Mouse (Mus musculus) G1E (cell line): ENCODE results near the gene Ppwd1. TPM values are rescaled to one million over a fixed set of nuclear protein-coding genes. Genes with fewer than 3 reads are reported as not detected.
A peak's percentile ranks its signal among the peaks of the same experiment; 100 is the strongest.
"Not testable (repeated sequence)": the region's sequence is repeated elsewhere in the genome, so short reads cannot be mapped to it uniquely, and the experiment has no call there.

Experiments
- ATAC-seq: 2 replicates; pipeline ENCODE4 v1.8.0; 2016; ENCODE audit warnings: mild to moderate bottlenecking; ENCODE audit not compliant: insufficient number of reproducible peaks, poor library complexity, low FRiP score, severe bottlenecking; ENCODE audit errors: extremely low read depth
- DNase-seq: peaks from one replicate; pipeline ENCODE4 v3.0.0; 2012; ENCODE audit warnings: low spot score
- H3K27me3 ChIP-seq: 2 replicates; pipeline ENCODE4 v1.6.1; 2012; ENCODE audit warnings: mild to moderate bottlenecking, low read length, inconsistent platforms; ENCODE audit not compliant: insufficient read depth
- H3K36me3 ChIP-seq: replicated peaks from 2 replicates; pipeline ENCODE3; 2012; ENCODE audit warnings: mild to moderate bottlenecking, inconsistent platforms
- H3K4me1 ChIP-seq: 2 replicates; pipeline ENCODE4 v1.6.1; 2012; ENCODE audit warnings: low read depth, low read length, inconsistent platforms, mixed read lengths; ENCODE audit not compliant: insufficient read depth
- H3K4me3 ChIP-seq: 2 replicates; pipeline ENCODE4 v1.5.1; 2012; ENCODE audit warnings: low read depth, mild to moderate bottlenecking, inconsistent platforms, low read length, moderate library complexity, mixed read lengths
- H3K9me3 ChIP-seq: replicated peaks from 2 replicates; pipeline ENCODE4 v1.6.1; 2012; ENCODE audit warnings: inconsistent platforms
- CTCF ChIP-seq: IDR thresholded peaks from 2 replicates; pipeline ENCODE4 v1.5.1; 2012; ENCODE audit warnings: low read depth, low read length, inconsistent platforms, mixed read lengths
- GATA1 ChIP-seq: IDR thresholded peaks from 2 replicates; pipeline ENCODE4 v1.6.1; 2012; ENCODE audit warnings: borderline replicate concordance, low read length, inconsistent platforms, mixed read lengths
- GATA2 ChIP-seq: IDR thresholded peaks from 2 replicates; pipeline ENCODE4 v1.6.1; 2012; ENCODE audit warnings: low read depth, low read length, inconsistent platforms, borderline replicate concordance
- POLR2AphosphoS5 ChIP-seq: IDR thresholded peaks from 2 replicates; pipeline ENCODE4 v1.6.1; 2012; ENCODE audit warnings: low read depth, low read length, inconsistent platforms; ENCODE audit not compliant: insufficient replicate concordance
- TAL1 ChIP-seq: conservative IDR thresholded peaks from 2 replicates; pipeline ENCODE4 v1.6.1; 2012; ENCODE audit warnings: low read depth, low read length, inconsistent platforms, mixed read lengths
- polyA plus RNA-seq: library from polyadenylated mRNA; stranded (reverse); fragments of >175 nt; gene quantifications from 2 replicates; pipeline ENCODE4 v1.2.3, GENCODE M21; 2012
- total RNA-seq, 2 experiments: library from RNA; stranded (forward) in 1 of 2; stranded (reverse) in 1 of 2; fragments of 200-1000 nt in 1 of 2; fragments of >200 nt in 1 of 2; fragmentation: Nextera tagmentation in 1 of 2; gene quantifications; 2 replicates each; pipeline ENCODE4 v1.2.3; 2014 to 2017

Gene Ppwd1
- total RNA-seq (2014; fragmentation: Nextera tagmentation) (120 and 130 TPM in 2 replicates), total RNA-seq (2017) (47.8 and 60.8 TPM in 2 replicates), polyA plus RNA-seq (5.9 and 7.8 TPM in 2 replicates)

DNA sequence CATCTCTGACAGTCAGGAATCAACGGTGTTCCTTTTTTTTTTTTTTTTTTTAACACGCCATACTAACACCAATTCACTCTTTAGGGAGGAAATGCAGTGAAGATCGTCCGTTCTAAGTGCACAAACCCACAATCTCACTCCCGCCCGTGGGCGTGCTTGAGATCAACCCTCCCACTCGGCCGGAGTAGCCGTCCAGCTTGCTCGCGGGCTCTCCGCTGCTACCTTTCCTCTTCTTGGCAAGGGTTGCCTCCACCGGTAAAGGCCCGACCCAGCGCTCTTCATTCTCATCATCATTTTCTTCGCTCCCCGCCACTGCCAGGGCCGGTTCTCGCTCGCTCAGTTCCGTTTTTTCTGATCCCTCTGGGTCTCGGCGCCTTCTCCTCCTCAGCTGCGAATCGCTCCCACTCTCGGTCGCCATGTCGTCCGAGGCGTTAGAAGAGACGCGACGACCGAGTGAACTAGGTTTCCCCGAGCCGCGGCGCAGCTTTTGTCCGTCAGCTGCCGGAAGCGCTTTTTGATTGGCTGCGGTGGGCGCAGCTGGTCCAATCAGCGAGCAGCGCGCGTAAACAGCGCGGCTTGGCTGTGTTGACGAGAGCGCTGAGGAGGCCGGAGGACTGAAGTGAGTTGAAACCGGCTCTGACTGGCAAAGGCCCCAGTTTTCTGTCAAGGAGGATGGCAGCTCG lies at the start of gene Ppwd1, which contains the start of gene Cenpk:
Gene Ppwd1 (minus strand): TSS at position 460 of the 683 bp plus-strand sequence.
Gene Cenpk (plus strand): TSS at position 228 of the 683 bp plus-strand sequence.
- H3K36me3 ChIP-seq = peaks cover 18% of the 10 kb centered on the region
- H3K4me3 ChIP-seq = peak within 1 kb of the TSS; percentile 83
- TF ChIP-seq GATA1 (no peak), CTCF (no peak)
- no peaks in the 10 kb centered on the region for H3K27me3 ChIP-seq
- ATAC-seq (peak; percentile 94), DNase-seq (peak; percentile 70)
- H3K4me1 ChIP-seq = peaks cover 9% of the 10 kb centered on the region
- no peaks in the 10 kb centered on the region for H3K9me3 ChIP-seq

- H3K27me3 ChIP-seq = 0 out of 2 replicates have a peak, but pooled peaks cover 3% of the 10 kb centered on the region
- H3K4me1 ChIP-seq = no peaks in the 10 kb centered on the region
- ATAC-seq (no peak), DNase-seq (no peak)
- no peaks in the 10 kb centered on the region for H3K36me3 ChIP-seq
- TF ChIP-seq GATA2 = no peak
- no peak for TF ChIP-seq POLR2AphosphoS5
- TF ChIP-seq GATA1 = no peak
- no peak for TF ChIP-seq TAL1
- no peak for TF ChIP-seq CTCF
- no peak overlapping the region for H3K4me3 ChIP-seq
- H3K9me3 ChIP-seq = no peaks in the 10 kb centered on the region
These were observed 30.4 kb upstream of the Ppwd1 start for GRCm38 (mm10) chr13:104258997-104259396.

DNA sequence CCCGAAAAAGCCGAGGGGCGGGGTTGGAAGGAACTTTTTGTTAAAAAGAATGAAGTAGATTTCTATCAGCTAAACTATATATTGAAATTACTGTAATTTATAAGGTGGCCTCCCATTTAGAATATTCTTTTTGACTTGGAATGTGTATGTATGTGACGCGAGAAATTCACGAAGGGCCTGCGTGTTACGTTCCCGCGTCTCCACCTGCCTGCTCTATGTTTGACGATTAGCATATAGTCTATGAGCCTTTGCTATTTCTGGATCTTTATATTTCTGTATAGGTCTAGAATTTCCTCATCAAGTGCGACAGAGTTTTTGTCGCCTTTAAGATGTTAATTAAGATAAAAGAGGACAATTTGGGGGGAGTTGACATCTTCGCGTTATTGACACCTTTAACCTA lies 538 bp upstream of the Ppwd1 start:
- Histone ChIP-seq H3K36me3 (peaks cover 18% of the 10 kb centered on the region), H3K9me3 (no peaks in the 10 kb centered on the region), H3K4me3 (peak overlapping the region; percentile 83), H3K27me3 (no peaks in the 10 kb centered on the region), H3K4me1 (peaks cover 9% of the 10 kb centered on the region)
- DNase-seq (no peak), ATAC-seq (no peak)
- TF ChIP-seq GATA1 (no peak), TAL1 (no peak), POLR2AphosphoS5 (no peak), CTCF (no peak), GATA2 (no peak)

GRCm38 (mm10) chr13:104227478-104227877 lies 1.2 kb downstream of the Ppwd1 start:
- H3K36me3 ChIP-seq = peaks cover 17% of the 10 kb centered on the region
- no peaks in the 10 kb centered on the region for H3K9me3 ChIP-seq
- H3K4me3 ChIP-seq = peak overlapping the region; percentile 83
- ATAC-seq = no peak
- no peaks in the 10 kb centered on the region for H3K27me3 ChIP-seq
- H3K4me1 ChIP-seq = peaks cover 9% of the 10 kb centered on the region
- TF ChIP-seq TAL1 = no peak
- no peak for DNase-seq

DNA sequence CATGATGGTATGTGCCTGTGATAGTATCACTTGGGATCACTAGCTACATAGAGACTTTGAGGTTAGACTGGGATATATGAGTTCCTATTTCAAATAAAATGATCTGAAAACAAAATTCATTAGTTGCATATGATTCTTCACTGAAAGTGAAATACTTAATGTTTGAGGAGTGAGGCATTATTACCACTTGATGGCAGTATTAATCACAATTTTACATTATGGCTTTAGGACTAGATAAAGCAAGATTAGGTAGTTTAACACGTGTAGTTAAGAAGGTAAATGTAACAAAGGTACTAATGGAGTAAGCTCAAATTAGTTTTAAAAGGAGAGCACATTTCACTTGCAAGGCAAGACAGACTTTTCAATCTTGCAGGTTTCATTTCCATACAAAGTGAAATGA lies 24.3 kb downstream of the Ppwd1 start:
- no peak for TF ChIP-seq CTCF
- TF ChIP-seq TAL1 = no peak
- no peak for TF ChIP-seq POLR2AphosphoS5
- Histone ChIP-seq H3K36me3 (peaks cover 56% of the 10 kb centered on the region), H3K4me3 (no peak overlapping the region), H3K27me3 (no peaks in the 10 kb centered on the region), H3K4me1 (no peaks in the 10 kb centered on the region), H3K9me3 (no peaks in the 10 kb centered on the region)
- DNase-seq (no peak), ATAC-seq (no peak)

DNA sequence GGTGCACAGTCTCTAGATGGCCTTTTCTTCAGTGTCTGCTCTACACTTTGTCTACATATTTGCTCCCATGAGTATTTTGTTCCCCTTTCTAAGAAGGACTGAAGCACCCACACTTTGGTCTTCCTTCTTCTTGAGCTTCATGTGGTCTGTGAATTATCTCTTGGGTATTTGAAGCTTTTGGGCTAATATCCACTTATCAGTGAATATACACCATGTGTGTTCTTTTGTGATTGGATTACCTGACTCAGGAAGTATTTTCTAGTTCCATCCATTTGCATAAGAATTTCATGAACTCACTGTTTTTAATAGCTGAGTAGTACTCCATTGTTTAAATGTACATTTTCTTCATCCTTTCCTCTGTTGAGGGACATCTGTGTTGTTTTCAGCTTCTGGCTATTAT lies 32.8 kb downstream of the Ppwd1 start:
- H3K4me1 ChIP-seq, H3K9me3 ChIP-seq, DNase-seq, H3K27me3 ChIP-seq, H3K4me3 ChIP-seq, ATAC-seq: not testable (repeated sequence)
- H3K36me3 ChIP-seq = peaks cover 39% of the 10 kb centered on the region

GRCm38 (mm10) chr13:104187357-104187756 lies 41.3 kb downstream of the Ppwd1 start:
- H3K27me3 ChIP-seq = no peaks in the 10 kb centered on the region
- H3K4me1 ChIP-seq = no peaks in the 10 kb centered on the region
- no peaks in the 10 kb centered on the region for H3K9me3 ChIP-seq
- H3K4me3 ChIP-seq = no peak overlapping the region
- DNase-seq = no peak
- peaks cover 49% of the 10 kb centered on the region for H3K36me3 ChIP-seq
- TF ChIP-seq GATA1 (no peak), GATA2 (no peak), TAL1 (no peak), POLR2AphosphoS5 (no peak), CTCF (no peak)
- ATAC-seq = no peak
